Mouse (Mus musculus): ENCODE measurements at regions not wholly inside any gene's neighbourhood (a gene's known extent, or its start where the extent isn't known, plus 50 kb on each side); places are given as distances from the start of the nearest gene placed in this dataset.
A peak's percentile ranks its signal among the peaks of the same experiment; 100 is the strongest.

DNA sequence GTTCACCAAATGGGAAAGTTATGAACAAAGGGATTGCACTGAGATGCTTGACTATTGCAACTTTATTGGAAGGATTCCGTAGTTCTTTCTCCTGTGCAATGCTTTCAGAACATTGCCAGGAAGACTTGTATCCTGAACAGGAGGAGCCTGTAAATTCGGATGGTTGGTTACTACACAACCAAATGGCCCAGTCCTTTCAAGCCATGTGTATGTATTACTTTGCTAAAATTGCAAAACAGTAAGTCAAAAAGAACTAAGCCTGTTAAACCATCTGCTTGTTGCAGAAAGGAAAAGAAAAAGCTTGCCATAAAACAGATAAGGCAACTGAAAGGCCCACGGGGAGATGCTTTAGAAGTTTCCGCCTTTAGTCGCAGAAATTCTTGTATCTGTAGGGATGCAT lies 124.5 kb upstream of the Ccng1 start:
- no peak for DNase-seq
- no peaks in the 10 kb centered on the region for H3K27me3 ChIP-seq (ENCODE audit: control insufficient read depth, insufficient read depth, low read length)
- no peaks in the 10 kb centered on the region for H3K4me1 ChIP-seq (ENCODE audit: control insufficient read depth, insufficient read depth, low read length)
- ATAC-seq (ENCODE audit: low FRiP score, low TSS enrichment): no peak
- WGBS: 88% methylated on average over 5 of the region's 5 CpGs
- H3K9ac ChIP-seq (replicated peaks; ENCODE audit: low read length): no peak overlapping the region
- no peaks in the 10 kb centered on the region for H3K9me3 ChIP-seq (ENCODE audit: control insufficient read depth, low read length)
- no peak overlapping the region for H3K4me2 ChIP-seq (ENCODE audit: low read length)
- H3K4me3 ChIP-seq (replicated peaks; ENCODE audit: low read depth, low read length): no peak overlapping the region
- no peak overlapping the region for H3K27ac ChIP-seq (replicated peaks; ENCODE audit: low read depth, low read length)
- H3K36me3 ChIP-seq (ENCODE audit: control insufficient read depth, insufficient read depth, low read length): no peaks in the 10 kb centered on the region

DNA sequence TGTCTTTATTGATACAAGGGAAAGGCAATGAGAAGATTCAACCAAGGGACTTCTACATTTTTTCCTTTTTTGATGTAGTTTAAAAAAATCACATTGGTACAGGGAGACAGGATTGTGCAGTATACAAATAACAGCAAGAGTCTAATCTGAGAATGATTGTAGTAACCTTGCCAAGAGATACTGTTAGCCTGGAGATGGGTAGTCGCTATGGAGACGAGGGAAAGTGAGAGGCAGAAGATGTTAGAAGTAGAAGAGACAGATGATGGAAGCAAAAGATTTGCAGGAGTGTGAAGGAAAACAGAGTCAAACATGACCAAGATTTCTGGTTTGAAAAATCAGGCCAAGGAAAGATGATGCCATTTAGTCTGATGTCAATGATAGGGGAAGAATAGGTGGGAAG lies 117.9 kb upstream of the Ccng1 start:
- H3K4me2 ChIP-seq (ENCODE audit: low read length): no peak overlapping the region
- H3K9me3 ChIP-seq (ENCODE audit: control insufficient read depth, low read length): no peaks in the 10 kb centered on the region
- ATAC-seq (ENCODE audit: low FRiP score, low TSS enrichment): no peak
- H3K4me1 ChIP-seq (ENCODE audit: control insufficient read depth, insufficient read depth, low read length): no peaks in the 10 kb centered on the region
- no peak overlapping the region for H3K4me3 ChIP-seq (replicated peaks; ENCODE audit: low read depth, low read length)
- 89% methylated on average over 2 of the region's 2 CpGs for WGBS
- H3K9ac ChIP-seq (replicated peaks; ENCODE audit: low read length): no peak overlapping the region
- DNase-seq: no peak
- H3K27me3 ChIP-seq (ENCODE audit: control insufficient read depth, insufficient read depth, low read length): no peaks in the 10 kb centered on the region
- H3K36me3 ChIP-seq (ENCODE audit: control insufficient read depth, insufficient read depth, low read length): no peaks in the 10 kb centered on the region
- no peak overlapping the region for H3K27ac ChIP-seq (replicated peaks; ENCODE audit: low read depth, low read length)

DNA sequence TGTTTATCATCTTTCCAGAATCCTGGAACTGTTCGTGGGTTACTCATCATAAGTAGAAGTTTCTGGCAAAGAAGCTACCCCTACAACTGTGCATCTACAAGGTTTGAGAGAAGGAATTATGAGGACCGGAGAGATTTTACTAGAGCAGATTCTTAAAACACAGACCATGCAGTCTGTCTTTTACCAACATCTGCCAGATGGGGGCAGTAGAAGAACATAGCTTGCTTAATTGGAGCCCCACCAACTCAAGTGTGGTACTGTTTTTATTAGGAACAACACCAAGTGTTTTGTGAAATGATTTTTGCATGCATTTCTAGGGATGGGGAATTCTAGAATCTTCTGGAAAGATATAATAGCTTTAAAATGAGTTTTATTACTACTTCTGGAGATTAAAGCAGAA lies 110.6 kb upstream of the Ccng1 start:
- Histone ChIP-seq H3K9me3 (ENCODE audit: control insufficient read depth, low read length) (no peaks in the 10 kb centered on the region), H3K27ac (replicated peaks; ENCODE audit: low read depth, low read length) (no peak overlapping the region), H3K4me1 (ENCODE audit: control insufficient read depth, insufficient read depth, low read length) (no peaks in the 10 kb centered on the region), H3K36me3 (ENCODE audit: control insufficient read depth, insufficient read depth, low read length) (no peaks in the 10 kb centered on the region), H3K4me3 (replicated peaks; ENCODE audit: low read depth, low read length) (no peak overlapping the region), H3K27me3 (ENCODE audit: control insufficient read depth, insufficient read depth, low read length) (no peaks in the 10 kb centered on the region), H3K4me2 (ENCODE audit: low read length) (no peak overlapping the region), H3K9ac (replicated peaks; ENCODE audit: low read length) (no peak overlapping the region)
- WGBS: 23% methylated on average over 2 of the region's 2 CpGs
- DNase-seq (peak; percentile 90), ATAC-seq (ENCODE audit: low FRiP score, low TSS enrichment) (no peak)

DNA sequence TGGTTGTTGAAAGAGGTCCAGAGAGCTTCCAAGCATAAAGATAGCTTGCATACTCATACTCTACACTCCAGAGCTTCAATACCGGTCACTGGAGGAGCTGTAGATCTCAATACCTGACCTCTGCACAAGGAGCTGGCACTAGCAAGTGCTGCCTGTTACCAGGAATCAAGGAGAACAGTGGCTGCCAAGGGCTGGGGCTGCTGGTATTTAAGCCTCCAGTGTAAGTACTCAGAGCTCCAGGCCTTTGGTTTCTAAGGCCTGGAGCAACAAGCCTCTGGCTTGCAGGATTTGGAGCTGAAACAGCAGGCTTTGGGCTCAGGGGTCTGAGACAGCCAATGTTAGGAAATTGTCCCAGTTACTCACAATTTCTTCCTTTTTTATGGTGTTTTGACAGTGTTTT lies 96.2 kb upstream of the Ccng1 start:
- 100% methylated on average over 1 of the region's 1 CpGs for WGBS
- H3K9ac ChIP-seq (replicated peaks; ENCODE audit: low read length): no peak overlapping the region
- H3K36me3 ChIP-seq (ENCODE audit: control insufficient read depth, insufficient read depth, low read length): no peaks in the 10 kb centered on the region
- no peak overlapping the region for H3K4me2 ChIP-seq (ENCODE audit: low read length)
- no peaks in the 10 kb centered on the region for H3K4me1 ChIP-seq (ENCODE audit: control insufficient read depth, insufficient read depth, low read length)
- H3K9me3 ChIP-seq (ENCODE audit: control insufficient read depth, low read length): no peaks in the 10 kb centered on the region
- no peak for ATAC-seq (ENCODE audit: low FRiP score, low TSS enrichment)
- no peak overlapping the region for H3K4me3 ChIP-seq (replicated peaks; ENCODE audit: low read depth, low read length)
- no peak overlapping the region for H3K27ac ChIP-seq (replicated peaks; ENCODE audit: low read depth, low read length)
- DNase-seq: no peak
- H3K27me3 ChIP-seq (ENCODE audit: control insufficient read depth, insufficient read depth, low read length): no peaks in the 10 kb centered on the region

DNA sequence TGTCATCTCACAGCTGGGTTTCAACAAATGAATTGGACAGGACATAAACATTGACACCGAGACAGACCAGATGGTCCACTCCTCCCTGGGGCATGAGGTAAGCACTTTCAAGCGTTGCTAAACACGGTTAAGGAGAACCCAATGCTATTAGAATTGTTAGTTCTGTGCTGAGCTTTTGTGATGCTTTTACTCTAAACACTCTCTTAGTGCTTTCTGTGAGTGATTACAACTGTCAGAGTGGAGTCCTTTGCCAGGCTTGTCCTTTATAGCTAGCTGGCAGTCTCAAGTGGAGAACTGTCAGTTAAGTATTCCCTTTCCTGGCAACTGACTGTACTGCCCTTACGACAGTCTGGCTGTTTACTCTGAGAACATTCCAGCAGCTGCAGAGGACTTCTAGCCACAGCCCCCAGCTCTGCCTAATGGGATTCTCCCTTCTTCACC lies 95.6 kb upstream of the Ccng1 start:
- no peak for ATAC-seq (ENCODE audit: low FRiP score, low TSS enrichment)
- H3K9ac ChIP-seq (replicated peaks; ENCODE audit: low read length): no peak overlapping the region
- WGBS: 68% methylated on average over 4 of the region's 4 CpGs

DNA sequence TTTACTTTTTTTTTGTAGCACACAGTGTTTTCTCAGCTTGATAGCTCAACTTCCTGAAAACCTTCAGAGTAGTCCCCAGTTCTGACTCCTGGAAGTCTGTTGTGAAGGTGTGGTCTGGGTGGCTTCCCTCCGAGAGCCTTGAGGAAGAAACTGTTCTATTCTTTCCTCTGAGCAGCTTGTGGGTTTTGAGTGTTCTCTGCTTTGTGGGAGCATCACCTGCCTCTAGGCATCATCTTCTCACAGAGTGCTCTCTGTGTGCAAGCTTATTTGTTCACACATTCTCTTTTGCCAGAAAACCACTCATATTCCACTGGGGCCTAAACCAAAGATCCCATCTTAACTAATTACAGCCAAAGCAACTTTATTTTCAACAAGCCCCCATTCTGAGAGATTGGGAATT lies 91.5 kb upstream of the Ccng1 start:
- 82% methylated on average over 1 of the region's 1 CpGs for WGBS
- no peak for ATAC-seq (ENCODE audit: low FRiP score, low TSS enrichment)

More for the DNA sequence above, 95.6 kb upstream of the Ccng1 start:
- Histone ChIP-seq H3K36me3 (ENCODE audit: control insufficient read depth, insufficient read depth, low read length) (no peaks in the 10 kb centered on the region), H3K4me1 (ENCODE audit: control insufficient read depth, insufficient read depth, low read length) (no peaks in the 10 kb centered on the region), H3K9me3 (ENCODE audit: control insufficient read depth, low read length) (no peaks in the 10 kb centered on the region), H3K4me3 (replicated peaks; ENCODE audit: low read depth, low read length) (no peak overlapping the region), H3K27me3 (ENCODE audit: control insufficient read depth, insufficient read depth, low read length) (no peaks in the 10 kb centered on the region), H3K4me2 (ENCODE audit: low read length) (no peak overlapping the region), H3K27ac (replicated peaks; ENCODE audit: low read depth, low read length) (no peak overlapping the region)
- no peak for DNase-seq

DNA sequence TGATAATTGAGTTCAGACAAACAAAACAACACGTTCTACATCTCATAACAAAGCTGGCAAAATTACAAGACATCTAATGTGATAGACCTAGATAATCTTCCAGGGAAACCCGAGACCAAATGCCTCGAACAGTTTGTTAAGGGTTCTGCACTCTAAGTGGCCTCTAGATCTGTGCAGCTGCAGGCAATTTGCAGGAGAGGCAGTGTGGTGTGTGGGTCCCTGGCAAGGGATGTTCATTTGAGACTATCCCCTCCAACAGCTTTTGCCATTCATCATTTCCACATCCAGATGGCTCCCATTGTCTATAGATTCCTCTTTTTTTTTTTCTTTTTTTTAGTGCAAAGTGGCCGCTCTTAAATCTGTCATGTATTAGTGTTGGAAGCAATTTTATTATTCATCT lies 80.3 kb upstream of the Ccng1 start:
- 86% methylated on average over 4 of the region's 4 CpGs for WGBS
- no peak for ATAC-seq (ENCODE audit: low FRiP score, low TSS enrichment)
- Histone ChIP-seq H3K27ac (replicated peaks; ENCODE audit: low read depth, low read length) (no peak overlapping the region), H3K27me3 (ENCODE audit: control insufficient read depth, insufficient read depth, low read length) (no peaks in the 10 kb centered on the region), H3K36me3 (ENCODE audit: control insufficient read depth, insufficient read depth, low read length) (no peaks in the 10 kb centered on the region), H3K9me3 (ENCODE audit: control insufficient read depth, low read length) (no peaks in the 10 kb centered on the region), H3K4me2 (ENCODE audit: low read length) (no peak overlapping the region), H3K4me1 (ENCODE audit: control insufficient read depth, insufficient read depth, low read length) (no peaks in the 10 kb centered on the region), H3K4me3 (replicated peaks; ENCODE audit: low read depth, low read length) (no peak overlapping the region), H3K9ac (replicated peaks; ENCODE audit: low read length) (no peak overlapping the region)
- DNase-seq: no peak

More for the DNA sequence above, 91.5 kb upstream of the Ccng1 start:
- no peak for DNase-seq
- no peak overlapping the region for H3K9ac ChIP-seq (replicated peaks; ENCODE audit: low read length)
- no peaks in the 10 kb centered on the region for H3K9me3 ChIP-seq (ENCODE audit: control insufficient read depth, low read length)
- no peaks in the 10 kb centered on the region for H3K4me1 ChIP-seq (ENCODE audit: control insufficient read depth, insufficient read depth, low read length)
- no peak overlapping the region for H3K27ac ChIP-seq (replicated peaks; ENCODE audit: low read depth, low read length)
- H3K36me3 ChIP-seq (ENCODE audit: control insufficient read depth, insufficient read depth, low read length): no peaks in the 10 kb centered on the region
- no peaks in the 10 kb centered on the region for H3K27me3 ChIP-seq (ENCODE audit: control insufficient read depth, insufficient read depth, low read length)
- H3K4me3 ChIP-seq (replicated peaks; ENCODE audit: low read depth, low read length): no peak overlapping the region
- no peak overlapping the region for H3K4me2 ChIP-seq (ENCODE audit: low read length)
